Comparison of ENCODE assay signal across 8 mouse cellular contexts in the genomic region with DNA sequence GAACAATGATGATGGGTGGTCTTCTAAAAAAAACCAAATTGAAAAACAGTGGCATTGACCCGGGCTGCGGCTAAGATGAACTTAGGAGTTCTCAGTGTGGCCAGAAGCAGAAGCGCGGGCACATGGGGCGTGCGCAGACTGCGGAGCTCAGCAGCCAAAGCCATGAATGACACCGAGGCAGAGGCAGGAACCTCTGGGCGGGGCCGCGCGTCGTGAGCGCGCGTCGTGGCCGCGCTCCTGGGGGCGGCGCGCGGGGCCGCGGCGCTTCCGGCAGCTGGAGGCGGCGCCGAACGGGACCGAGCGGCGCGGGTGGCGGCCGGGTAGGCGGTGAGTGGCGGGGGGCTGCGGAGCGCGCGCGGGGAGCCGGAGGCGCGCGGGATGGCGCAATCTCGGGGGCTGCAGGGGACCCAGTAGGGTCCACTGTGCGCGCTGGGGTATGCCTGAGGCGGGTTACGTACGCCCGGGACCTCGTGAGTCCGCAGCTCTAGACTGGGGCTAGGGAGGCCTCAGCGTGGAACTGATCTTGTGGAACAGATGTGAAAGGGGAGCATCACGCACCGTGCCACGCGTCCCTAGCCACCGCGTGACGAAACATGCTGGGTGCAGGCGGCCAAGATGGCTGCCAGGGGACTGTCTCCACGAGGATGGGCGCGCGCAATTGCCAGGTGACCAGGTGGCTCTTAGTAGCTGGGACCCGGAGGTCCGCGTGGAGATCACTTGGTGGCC. TPM values are rescaled to one million over a fixed set of nuclear protein-coding genes. Genes with fewer than 3 reads are reported as not detected.
A peak's percentile ranks its signal among the peaks of the same experiment; 100 is the strongest.
DNase-seq lines count a peak whose midpoint lies in the region; ATAC-seq lines count a peak whose summit lies in the region.

A gene (plus strand): TSS at position 264 of the 726 bp plus-strand sequence.

- peak; percentile 72 for DNase-seq in forebrain, embryonic 10.5 days (ENCODE audit: extremely low spot score, low spot score)
- DNase-seq in kidney, postnatal 14 days, result peak; percentile 90
- peak; percentile 91 for DNase-seq in naive thymus-derived CD4-positive, alpha-beta T cell, adult 2 months (ENCODE audit: low read depth)

- H3K36me3 ChIP-seq in forebrain, embryonic 10.5 days (replicated peaks), result peaks cover 23% of the 10 kb centered on the region
- no peaks in the 10 kb centered on the region for H3K36me3 ChIP-seq in heart, embryonic 14.5 days (ENCODE audit: control insufficient read depth, insufficient read depth, low read length)
- H3K36me3 ChIP-seq in liver, embryonic 12.5 days, result peaks cover 23% of the 10 kb centered on the region
- H3K36me3 ChIP-seq in stomach, embryonic 15.5 days, result no peaks in the 10 kb centered on the region

- peak; percentile 85 for ATAC-seq in CD4-positive, CD25-positive, alpha-beta regulatory T cell, adult 4 months
- ATAC-seq in heart, embryonic 14.5 days (ENCODE audit: insufficient number of reproducible peaks, insufficient read depth, low FRiP score, low read depth), result peak; percentile 64
- ATAC-seq in liver, embryonic 12.5 days, result peak; percentile 83
- peak; percentile 83 for ATAC-seq in stomach, embryonic 15.5 days (ENCODE audit: insufficient read depth, low FRiP score, low read depth)

- peak within 1 kb of the TSS; percentile 89 for H3K9ac ChIP-seq in heart, embryonic 14.5 days (ENCODE audit: low read length)
- peak within 1 kb of the TSS; percentile 91 for H3K9ac ChIP-seq in liver, embryonic 12.5 days
- peak within 1 kb of the TSS; percentile 84 for H3K9ac ChIP-seq in stomach, embryonic 15.5 days

- H3K4me3 ChIP-seq in brown adipose tissue, adult 24 weeks (ENCODE audit: insufficient read depth, low read depth, low read length), result peak within 1 kb of the TSS; percentile 66
- H3K4me3 ChIP-seq in forebrain, embryonic 10.5 days, result peak within 1 kb of the TSS; percentile 74
- H3K4me3 ChIP-seq in heart, embryonic 14.5 days (ENCODE audit: control insufficient read depth in 1 of 2, insufficient read depth in 1 of 2, low read depth in 1 of 2, low read length in 2 of 2), result peak within 1 kb of the TSS; percentile 85 to 90
- peak within 1 kb of the TSS; percentile 86 for H3K4me3 ChIP-seq in liver, embryonic 12.5 days
- peak within 1 kb of the TSS; percentile 84 for H3K4me3 ChIP-seq in stomach, embryonic 15.5 days (replicated peaks)

- no peaks in the 10 kb centered on the region for H3K9me3 ChIP-seq in forebrain, embryonic 10.5 days
- no peaks in the 10 kb centered on the region for H3K9me3 ChIP-seq in heart, embryonic 14.5 days (ENCODE audit: control insufficient read depth, low read length)
- H3K9me3 ChIP-seq in liver, embryonic 12.5 days (replicated peaks), result no peaks in the 10 kb centered on the region
- no peaks in the 10 kb centered on the region for H3K9me3 ChIP-seq in stomach, embryonic 15.5 days

- peak within 1 kb of the TSS; percentile 42 for H3K27ac ChIP-seq in brown adipose tissue, adult 24 weeks (replicated peaks; ENCODE audit: low read depth, low read length)
- peak within 1 kb of the TSS; percentile 97 for H3K27ac ChIP-seq in forebrain, embryonic 10.5 days
- H3K27ac ChIP-seq in heart, embryonic 14.5 days (replicated peaks in 1 of 2; ENCODE audit: control insufficient read depth in 1 of 2, insufficient read depth in 1 of 2, low read depth in 2 of 2, low read length in 2 of 2), result peak within 1 kb of the TSS; percentile 63 to 77
- H3K27ac ChIP-seq in liver, embryonic 12.5 days, result peak within 1 kb of the TSS; percentile 84
- H3K27ac ChIP-seq in stomach, embryonic 15.5 days, result peak within 1 kb of the TSS; percentile 87

- peaks cover 17% of the 10 kb centered on the region; the same call in 1 of the 2 replicates for H3K27me3 ChIP-seq in forebrain, embryonic 10.5 days (ENCODE audit: poor library complexity, severe bottlenecking)
- H3K27me3 ChIP-seq in heart, embryonic 14.5 days (ENCODE audit: control insufficient read depth, insufficient read depth, low read length), result no peaks in the 10 kb centered on the region
- H3K27me3 ChIP-seq in liver, embryonic 12.5 days (replicated peaks), result no peaks in the 10 kb centered on the region
- H3K27me3 ChIP-seq in stomach, embryonic 15.5 days (replicated peaks), result no peaks in the 10 kb centered on the region

- peaks cover 17% of the 10 kb centered on the region for H3K4me1 ChIP-seq in brown adipose tissue, adult 24 weeks (ENCODE audit: control insufficient read depth, insufficient read depth, insufficient read length, low read length)
- peaks cover 37% of the 10 kb centered on the region for H3K4me1 ChIP-seq in forebrain, embryonic 10.5 days
- H3K4me1 ChIP-seq in heart, embryonic 14.5 days (ENCODE audit: control insufficient read depth in 2 of 2, insufficient read depth in 2 of 2, low read length in 2 of 2), result peaks cover 3 to 21% of the 10 kb centered on the region in 2 experiments
- H3K4me1 ChIP-seq in liver, embryonic 12.5 days, result peaks cover 35% of the 10 kb centered on the region
- peaks cover 3% of the 10 kb centered on the region; the same call in 1 of the 2 replicates for H3K4me1 ChIP-seq in stomach, embryonic 15.5 days

- under 1% methylated on average over 74 of the region's 74 CpGs for WGBS in forebrain, embryonic 10.5 days
- under 1% methylated on average over 70 of the region's 74 CpGs for WGBS in heart, embryonic 14.5 days
- under 1% methylated on average over 71 of the region's 74 CpGs for WGBS in liver, embryonic 12.5 days (ENCODE audit: insufficient replicate concordance)
- WGBS in stomach, embryonic 15.5 days, result under 1% methylated on average over 73 of the region's 74 CpGs

- H3K4me2 ChIP-seq in heart, embryonic 14.5 days (ENCODE audit: low read length), result peak within 1 kb of the TSS; percentile 87
- H3K4me2 ChIP-seq in liver, embryonic 12.5 days, result peak within 1 kb of the TSS; percentile 76
- peak within 1 kb of the TSS; percentile 64 for H3K4me2 ChIP-seq in stomach, embryonic 15.5 days

RNA-seq across cellular contexts. Expression of the gene that starts here (rescaled TPM):
- 10 to 100 TPM; 45.5 to 48.1 TPM for polyA plus RNA-seq in CD4-positive, CD25-positive, alpha-beta regulatory T cell, adult 4 months (2017; shearing (Covaris generic))
- polyA plus RNA-seq in brown adipose tissue, adult 24 weeks (2012; ENCODE audit: insufficient read depth, insufficient read length, missing spikeins), result 109 and 122 TPM in 2 replicates
- polyA plus RNA-seq in forebrain, embryonic 10.5 days (2016; fragmentation: Nextera tagmentation; extraction: Ambion mirVana), result 96.2 and 98.2 TPM in 2 replicates
- 25.1 and 26.7 TPM in 2 replicates for polyA plus RNA-seq in heart, embryonic 14.5 days (2014; fragmentation: Nextera tagmentation; extraction: Ambion mirVana)
- 87.9 and 89.1 TPM in 2 replicates for polyA plus RNA-seq in liver, embryonic 12.5 days (2016; fragmentation: Nextera tagmentation; extraction: Ambion mirVana)
- 63.8 and 72.6 TPM in 2 replicates for polyA plus RNA-seq in stomach, embryonic 15.5 days (2015; fragmentation: Nextera tagmentation; extraction: Ambion mirVana)

Comparison
In these comparisons a context has a peak if more than half of its experiments do, and no peak if none do; other contexts are left out.
1. Peak in every context shown above with its lines: DNase-seq, ATAC-seq, H3K4me3 ChIP-seq and H3K27ac ChIP-seq.
2. H3K27ac ChIP-seq: peak in every context shown above with its lines; median percentile 97 in forebrain, embryonic 10.5 days; 87 in stomach, embryonic 15.5 days; 84 in liver, embryonic 12.5 days; 70 in heart, embryonic 14.5 days; 42 in brown adipose tissue, adult 24 weeks.